Mouse (Mus musculus) stomach, postnatal 0 days (tissue): ENCODE data around the gene Grik1.

Experiments
- CTCF ChIP-seq: IDR thresholded peaks from 2 replicates; pipeline ENCODE4 v1.5.1; 2016; ENCODE audit warnings: antibody characterized with exemption, low read depth, mild to moderate bottlenecking, moderate library complexity
- EP300 ChIP-seq: optimal IDR thresholded peaks from 2 replicates; pipeline ENCODE3; 2016; ENCODE audit warnings: antibody characterized with exemption

DNA sequence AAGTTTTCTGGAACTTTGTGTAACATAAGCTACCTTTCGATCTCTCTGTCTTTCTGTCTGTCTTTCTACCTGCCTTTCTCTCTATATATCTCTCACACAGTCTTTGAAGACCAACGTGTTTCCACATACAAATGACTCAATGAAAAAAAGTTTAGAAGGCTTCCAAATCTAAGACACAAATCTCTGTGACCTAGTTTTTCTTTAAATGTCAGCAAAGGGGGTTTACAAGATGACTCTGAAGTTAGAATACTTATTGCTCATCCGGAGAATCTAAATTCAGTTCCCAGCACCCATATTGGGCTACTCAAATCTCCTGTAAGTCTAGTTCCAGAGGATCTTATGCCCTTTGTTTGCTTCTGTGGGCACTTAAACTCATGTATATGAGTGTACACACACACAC lies 359.5 kb downstream of the Grik1 start:
- TF ChIP-seq CTCF (no peak), EP300 (no peak)
